Mouse (Mus musculus) CH12.LX (cell line): Measurements from ENCODE around the gene Grhl1. TPM values are rescaled to one million over a fixed set of nuclear protein-coding genes. Genes with fewer than 3 reads are reported as not detected.

Experiments
- DNase-seq: peaks from one replicate; pipeline ENCODE4 v3.0.0-alpha.2; 2013; ENCODE audit errors: extremely low read depth
- H3K27ac ChIP-seq: 2 replicates; pipeline ENCODE4 v1.5.1; 2012; ENCODE audit warnings: low read depth, mild to moderate bottlenecking, control low read depth, moderate library complexity; ENCODE audit not compliant: insufficient read depth
- H3K27me3 ChIP-seq: replicated peaks from 2 replicates; pipeline ENCODE3; 2012; ENCODE audit warnings: inconsistent platforms
- H3K36me3 ChIP-seq, 2 experiments: replicated peaks in 1 of 2; 2 replicates each; pipeline versions ENCODE3 to v1.6.1; 2012; ENCODE audit warnings: inconsistent platforms in 1 of 2, low read length in 1 of 2, mild to moderate bottlenecking in 1 of 2, mixed read lengths in 1 of 2, moderate library complexity in 1 of 2; ENCODE audit not compliant: control insufficient read depth in 1 of 2, insufficient read depth in 1 of 2
- H3K4me1 ChIP-seq, 2 experiments: 2 replicates each; pipeline ENCODE4 v1.6.1; 2012; ENCODE audit warnings: inconsistent platforms in 1 of 2, moderate library complexity in 1 of 2; ENCODE audit not compliant: insufficient read depth in 2 of 2, control insufficient read depth in 1 of 2
- H3K4me2 ChIP-seq: 2 replicates; pipeline ENCODE4 v1.6.1; 2012; ENCODE audit warnings: low read depth, mild to moderate bottlenecking, control low read depth; ENCODE audit not compliant: poor library complexity, insufficient read depth, severe bottlenecking
- H3K4me3 ChIP-seq, 3 experiments: fragments of 150-350 bp in 1 of 3; sonication (generic) in 1 of 3; replicated peaks in 1 of 3; 2 replicates each; pipeline versions ENCODE3 to v1.5.1; 2011 to 2012; ENCODE audit warnings: low read depth in 2 of 3, low read length in 2 of 3, mild to moderate bottlenecking in 2 of 3, moderate library complexity in 2 of 3, control low read depth in 1 of 3, improper control_type of control experiment in 1 of 3, inconsistent platforms in 1 of 3, mixed read lengths in 1 of 3; ENCODE audit not compliant: poor library complexity in 1 of 3
- H3K79me2 ChIP-seq: replicated peaks from 2 replicates; pipeline ENCODE4 v1.6.1; 2012; ENCODE audit warnings: mild to moderate bottlenecking, moderate library complexity; ENCODE audit not compliant: control insufficient read depth, poor library complexity, insufficient read depth, severe bottlenecking; ENCODE audit errors: extremely low read depth
- H3K9ac ChIP-seq: 2 replicates; pipeline ENCODE4 v1.6.1; 2012; ENCODE audit warnings: low read depth, mild to moderate bottlenecking, control low read depth, moderate library complexity; ENCODE audit not compliant: insufficient read depth
- H3K9me3 ChIP-seq: replicated peaks from 2 replicates; pipeline ENCODE3; 2012; ENCODE audit warnings: low read length, inconsistent platforms, mixed read lengths
- BHLHE40 ChIP-seq: IDR thresholded peaks from 2 replicates; pipeline ENCODE4 v1.6.1; 2011; ENCODE audit warnings: mild to moderate bottlenecking, low read depth, low read length, improper control_type of control experiment
- CHD1 ChIP-seq: IDR thresholded peaks from 2 replicates; pipeline ENCODE4 v1.6.1; 2012; ENCODE audit warnings: low read depth, low read length, improper control_type of control experiment, inconsistent platforms
- CHD2 ChIP-seq: IDR thresholded peaks from 2 replicates; pipeline ENCODE4 v1.6.1; 2011; ENCODE audit warnings: low read length, improper control_type of control experiment
- CTCF ChIP-seq, 2 experiments: IDR thresholded peaks in 1 of 2; conservative IDR thresholded peaks in 1 of 2; 2 replicates each; pipeline ENCODE4 v1.5.1; 2011 to 2012; ENCODE audit warnings: low read depth in 2 of 2, low read length in 2 of 2, improper control_type of control experiment in 1 of 2, inconsistent platforms in 1 of 2, mild to moderate bottlenecking in 1 of 2, moderate library complexity in 1 of 2
- ELF1 ChIP-seq: IDR thresholded peaks from 2 replicates; pipeline ENCODE4 v1.6.1; 2014; ENCODE audit warnings: low read depth, mild to moderate bottlenecking, inconsistent platforms, low read length, improper control_type of control experiment
- ETS1 ChIP-seq: conservative IDR thresholded peaks from 2 replicates; pipeline ENCODE4 v1.6.1; 2012; ENCODE audit warnings: low read depth, mild to moderate bottlenecking, inconsistent platforms, low read length, improper control_type of control experiment, moderate library complexity
- HCFC1 ChIP-seq: IDR thresholded peaks from 2 replicates; pipeline ENCODE4 v1.6.1; 2012; ENCODE audit warnings: low read depth, mild to moderate bottlenecking, inconsistent platforms, low read length, improper control_type of control experiment
- IRF4 ChIP-seq: IDR thresholded peaks from 2 replicates; pipeline ENCODE4 v1.6.1; 2014; ENCODE audit warnings: low read depth, mild to moderate bottlenecking, inconsistent platforms, low read length, improper control_type of control experiment
- JUN ChIP-seq: IDR thresholded peaks from 2 replicates; pipeline ENCODE4 v1.6.1; 2011; ENCODE audit warnings: low read depth, mild to moderate bottlenecking, low read length, improper control_type of control experiment, moderate library complexity; ENCODE audit not compliant: insufficient read depth
- JUND ChIP-seq: conservative IDR thresholded peaks from 2 replicates; pipeline ENCODE4 v1.6.1; 2011; ENCODE audit warnings: low read depth, low read length, improper control_type of control experiment
- MEF2A ChIP-seq: IDR thresholded peaks from 2 replicates; pipeline ENCODE4 v1.6.1; 2014; ENCODE audit warnings: low read depth, mild to moderate bottlenecking, inconsistent platforms, low read length, improper control_type of control experiment, borderline replicate concordance
- MXI1 ChIP-seq: IDR thresholded peaks from 2 replicates; pipeline ENCODE4 v1.6.1; 2011; ENCODE audit warnings: mild to moderate bottlenecking, low read depth, low read length, improper control_type of control experiment
- NELFE ChIP-seq: IDR thresholded peaks from 2 replicates; pipeline ENCODE4 v1.6.1; 2011; ENCODE audit warnings: low read depth, low read length, improper control_type of control experiment
- PAX5 ChIP-seq: IDR thresholded peaks from 2 replicates; pipeline ENCODE4 v1.6.1; 2012; ENCODE audit warnings: low read length, inconsistent platforms, mixed read lengths
- POLR2A ChIP-seq: IDR thresholded peaks from 2 replicates; pipeline ENCODE4 v1.6.1; 2011; ENCODE audit warnings: low read depth, mild to moderate bottlenecking, improper control_type of control experiment, low read length
- RAD21 ChIP-seq: IDR thresholded peaks from 2 replicates; pipeline ENCODE4 v1.6.1; 2011; ENCODE audit warnings: low read depth, mild to moderate bottlenecking, low read length, improper control_type of control experiment, moderate library complexity
- RCOR1 ChIP-seq: conservative IDR thresholded peaks from 2 replicates; pipeline ENCODE4 v1.6.1; 2012; ENCODE audit warnings: low read depth, mild to moderate bottlenecking, inconsistent platforms, low read length, improper control_type of control experiment
- SIN3A ChIP-seq: IDR thresholded peaks from 2 replicates; pipeline ENCODE4 v1.6.1; 2012; ENCODE audit warnings: low read length, improper control_type of control experiment, inconsistent platforms
- TBP ChIP-seq: conservative IDR thresholded peaks from 2 replicates; pipeline ENCODE4 v1.6.1; 2011; ENCODE audit warnings: low read depth, low read length, improper control_type of control experiment
- TCF12 ChIP-seq: IDR thresholded peaks from 2 replicates; pipeline ENCODE4 v1.6.1; 2014; ENCODE audit warnings: low read depth, mild to moderate bottlenecking, inconsistent platforms, low read length, improper control_type of control experiment
- USF1 ChIP-seq: IDR thresholded peaks from 2 replicates; pipeline ENCODE4 v1.6.1; 2014; ENCODE audit warnings: low read depth, mild to moderate bottlenecking, inconsistent platforms, low read length, improper control_type of control experiment
- USF2 ChIP-seq: conservative IDR thresholded peaks from 2 replicates; pipeline ENCODE4 v1.6.1; 2011; ENCODE audit warnings: low read depth, low read length, improper control_type of control experiment
- ZMIZ1 ChIP-seq: IDR thresholded peaks from 2 replicates; pipeline ENCODE4 v1.6.1; 2012; ENCODE audit warnings: low read depth, mild to moderate bottlenecking, inconsistent platforms, low read length, improper control_type of control experiment
- ZNF384 ChIP-seq: IDR thresholded peaks from 2 replicates; pipeline ENCODE4 v1.6.1; 2012; ENCODE audit warnings: low read depth, low read length, improper control_type of control experiment, inconsistent platforms
- dilution Hi-C: fragments of 300-500 bp; cut with MboI; formaldehyde crosslinking; loops from 2 replicates; pipeline ENCODE4 v1.14.3; 2020; ENCODE audit warnings: low sequenced_read_pairs; ENCODE audit not compliant: extremely low pct_unique_long_range_greater_than_20kb, extremely low pct_ligation_motif_present
- in situ Hi-C: fragments of 300-500 bp; cut with MboI; formaldehyde crosslinking; loops from 3 replicates; pipeline ENCODE4 v1.14.3; 2019; ENCODE audit warnings: low sequenced_read_pairs, low pct_ligation_motif_present, low pct_unique_long_range_greater_than_20kb, mixed read lengths
- polyA plus RNA-seq: library from polyadenylated mRNA; unstranded; fragments of >175 nt; gene quantifications from 2 replicates; pipeline ENCODE4 v1.2.1, GENCODE M21; 2012; ENCODE audit warnings: low read depth; ENCODE audit not compliant: insufficient read length
- total RNA-seq, 2 experiments: library from RNA; depleted of rRNA; stranded (reverse); fragments of 300-350 nt in 1 of 2; fragments of >200 nt in 1 of 2; gene quantifications; 2 replicates each; pipeline ENCODE4 v1.2.3; 2012 to 2014

The Grhl1 gene
- total and polyA plus RNA-seq, 3 experiments = 0.54 to 1.3 (median 0.66) TPM

- in situ Hi-C loops = no loop called here
- peaks cover 15 to 50% of the 10 kb centered on the region in 2 experiments for H3K4me1 ChIP-seq
- no peak overlapping the region for H3K4me3 ChIP-seq
- no peak for TF ChIP-seq ELF1
- TF ChIP-seq BHLHE40 = no peak
- TF ChIP-seq ZNF384 = no peak
- TF ChIP-seq SIN3A = no peak
- no peak for TF ChIP-seq NELFE
- TF ChIP-seq POLR2A = no peak
- no peak for TF ChIP-seq JUN
- no peak for TF ChIP-seq JUND
- TF ChIP-seq ETS1 = no peak
- no peak for TF ChIP-seq CTCF (conservative IDR thresholded peaks at IDR 0.05 in 1 of 2, IDR thresholded peaks at IDR 0.05 in 1 of 2; ENCODE audit: low read depth in 2 of 2, low read length in 2 of 2)
- TF ChIP-seq ZMIZ1 = no peak
- no peak overlapping the region for H3K4me2 ChIP-seq
- H3K36me3 ChIP-seq = peaks cover 47 to 79% of the 10 kb centered on the region in 2 experiments
- dilution Hi-C loops = no loop called here
- no peak for DNase-seq
- no peaks in the 10 kb centered on the region for H3K27me3 ChIP-seq
- no peak overlapping the region for H3K27ac ChIP-seq
- no peak overlapping the region for H3K9ac ChIP-seq
- H3K9me3 ChIP-seq = no peaks in the 10 kb centered on the region
- H3K79me2 ChIP-seq = no peaks in the 10 kb centered on the region; the same call in 1 of the 2 replicates
Observed at GRCm38 (mm10) chr12:24659923-24660322, 87.8 kb downstream of the Grhl1 start.

GRCm38 (mm10) chr12:24661100-24661499 lies 89.0 kb downstream of the Grhl1 start:
- Histone ChIP-seq H3K27me3 (no peaks in the 10 kb centered on the region), H3K4me3 (no peak overlapping the region), H3K79me2 (no peaks in the 10 kb centered on the region; the same call in 1 of the 2 replicates), H3K36me3 (peaks cover 37 to 67% of the 10 kb centered on the region in 2 experiments), H3K9me3 (no peaks in the 10 kb centered on the region), H3K27ac (no peak overlapping the region), H3K9ac (no peak overlapping the region), H3K4me1 (peaks cover 12 to 50% of the 10 kb centered on the region in 2 experiments), H3K4me2 (no peak overlapping the region)
- dilution Hi-C loops (no loop called here), in situ Hi-C loops (no loop called here)
- no peak for TF ChIP-seq SIN3A
- TF ChIP-seq CHD2 = no peak
- TF ChIP-seq USF1 = no peak
- TF ChIP-seq CHD1 = no peak
- no peak for TF ChIP-seq ZMIZ1
- TF ChIP-seq RCOR1 = no peak
- no peak for TF ChIP-seq BHLHE40
- TF ChIP-seq MXI1 = no peak
- no peak for TF ChIP-seq TCF12
- no peak for TF ChIP-seq CTCF (conservative IDR thresholded peaks at IDR 0.05 in 1 of 2, IDR thresholded peaks at IDR 0.05 in 1 of 2; ENCODE audit: low read depth in 2 of 2, low read length in 2 of 2)
- TF ChIP-seq MEF2A = no peak
- no peak for TF ChIP-seq ELF1
- no peak for TF ChIP-seq TBP
- no peak for TF ChIP-seq RAD21
- TF ChIP-seq HCFC1 = no peak
- no peak for TF ChIP-seq IRF4
- TF ChIP-seq USF2 = no peak
- no peak for TF ChIP-seq PAX5
- no peak for DNase-seq
